Mouse (Mus musculus) embryo, embryonic 9.5 days (tissue): ENCODE measurements around the gene Nfic.
"Not testable (repeated sequence)": the region's sequence is repeated elsewhere in the genome, so short reads cannot be mapped to it uniquely, and the experiment has no call there.

Source experiments
- DNase-seq: peaks from one replicate; pipeline ENCODE4 v3.0.0-alpha.2; 2017; ENCODE audit errors: extremely low spot score

Nfic gene

DNA sequence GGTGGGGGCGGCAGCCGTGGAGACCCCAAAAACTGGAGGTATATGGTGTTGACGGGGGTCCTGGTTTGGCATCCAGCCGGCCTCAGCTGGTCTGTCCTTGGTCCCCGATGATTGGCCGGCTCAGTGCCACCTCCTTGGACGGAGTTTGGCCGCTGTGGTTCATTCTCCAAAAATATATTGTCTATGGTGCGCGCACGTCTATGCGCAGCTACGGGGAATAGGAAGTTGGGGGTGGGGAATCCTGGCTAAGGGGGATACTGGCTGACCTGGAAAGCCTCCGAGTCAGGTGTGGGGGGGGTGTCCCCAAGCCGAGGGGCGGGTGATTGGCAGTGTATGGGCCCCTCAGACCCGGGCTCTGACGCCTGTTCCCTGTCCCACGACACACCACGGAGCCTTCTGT lies 5.0 kb upstream of the Nfic start:
- DNase-seq: no peak

DNA sequence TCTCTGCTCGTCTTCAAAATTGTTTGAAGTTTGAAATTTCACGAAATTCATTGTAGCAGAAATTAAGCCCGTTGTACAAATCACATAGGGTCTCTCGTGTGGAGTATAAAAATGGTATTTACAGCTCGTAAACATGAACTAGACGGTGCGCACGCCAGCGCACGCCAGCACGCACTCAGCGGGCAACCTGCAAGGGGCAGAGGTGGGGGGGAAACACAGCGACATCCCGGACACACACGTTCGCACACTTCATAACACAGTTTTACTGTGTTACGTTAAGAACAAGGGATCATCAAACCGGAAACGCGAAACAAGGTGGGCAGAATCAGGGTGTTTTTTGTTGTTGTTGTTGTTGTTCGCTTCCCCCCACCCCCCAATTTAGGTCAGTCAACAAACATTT lies 4.0 kb upstream of the Nfic start:
- DNase-seq: no peak

DNA sequence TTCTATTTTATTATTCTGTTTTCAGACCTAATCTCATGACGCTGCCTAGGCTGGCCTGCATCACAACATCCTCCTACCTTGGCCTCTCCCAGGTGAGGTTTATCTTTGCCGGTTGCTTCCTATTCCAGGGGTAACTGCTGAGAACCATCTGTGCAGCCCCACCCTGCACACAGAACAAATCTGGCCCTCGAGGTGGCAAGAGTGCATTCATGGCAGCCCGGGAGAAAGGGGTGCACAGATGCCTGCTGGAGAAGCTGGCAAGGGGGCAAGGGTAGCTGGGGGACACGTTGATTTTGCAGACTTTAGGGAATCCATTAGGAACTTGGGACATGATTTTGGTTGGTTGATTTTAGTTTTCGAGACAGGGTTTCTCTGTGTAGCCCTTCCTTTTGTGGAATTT lies 2.8 kb upstream of the Nfic start:
- DNase-seq: no peak

DNA sequence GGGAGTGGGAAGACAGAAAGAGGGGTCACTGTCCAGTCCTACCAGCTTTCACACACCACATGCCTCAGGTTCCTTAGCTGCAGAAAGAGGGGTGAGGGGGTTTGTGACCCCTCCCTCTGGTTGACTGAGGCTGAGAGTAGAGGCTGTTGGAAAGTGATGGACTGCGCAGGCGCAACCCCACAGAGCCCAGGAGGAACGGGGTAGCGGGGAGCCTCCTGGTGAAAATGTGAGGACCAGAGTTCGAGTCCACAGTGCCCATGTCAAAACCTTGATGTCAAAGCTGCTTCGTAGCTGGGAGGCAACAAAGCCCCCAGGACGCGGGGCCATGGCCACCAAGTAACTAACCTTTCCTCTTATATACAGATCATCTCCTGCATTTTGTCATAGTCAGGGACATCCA lies 2.2 kb upstream of the Nfic start:
- DNase-seq: no peak

DNA sequence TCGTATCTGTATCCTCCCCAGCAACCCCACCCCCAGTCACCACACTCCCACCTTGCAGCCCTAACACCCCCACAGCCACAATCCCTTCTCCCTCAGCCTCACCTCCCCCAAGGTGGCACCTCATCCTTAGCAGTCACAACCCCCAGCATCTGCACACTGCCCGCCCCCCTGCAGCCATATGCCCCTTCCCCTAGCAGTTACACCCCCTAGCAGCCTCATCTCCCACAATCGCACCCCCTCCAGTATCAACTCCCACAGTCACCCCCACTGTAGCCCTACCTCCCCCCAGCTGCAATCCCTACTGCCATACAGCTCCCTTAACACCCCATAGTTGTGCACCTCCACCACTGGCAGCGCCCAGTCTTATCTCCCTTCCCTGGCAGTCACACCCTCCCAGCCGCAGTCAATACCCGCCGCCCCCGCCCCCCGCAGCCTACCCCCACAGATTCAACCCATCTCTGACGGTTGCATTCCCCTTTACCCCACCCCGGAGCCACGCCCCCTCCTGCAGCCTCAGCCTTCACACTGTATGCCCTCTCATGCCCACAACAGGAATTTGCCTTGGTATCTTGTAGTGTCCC lies 1.6 kb upstream of the Nfic start:
- DNase-seq: no peak

DNA sequence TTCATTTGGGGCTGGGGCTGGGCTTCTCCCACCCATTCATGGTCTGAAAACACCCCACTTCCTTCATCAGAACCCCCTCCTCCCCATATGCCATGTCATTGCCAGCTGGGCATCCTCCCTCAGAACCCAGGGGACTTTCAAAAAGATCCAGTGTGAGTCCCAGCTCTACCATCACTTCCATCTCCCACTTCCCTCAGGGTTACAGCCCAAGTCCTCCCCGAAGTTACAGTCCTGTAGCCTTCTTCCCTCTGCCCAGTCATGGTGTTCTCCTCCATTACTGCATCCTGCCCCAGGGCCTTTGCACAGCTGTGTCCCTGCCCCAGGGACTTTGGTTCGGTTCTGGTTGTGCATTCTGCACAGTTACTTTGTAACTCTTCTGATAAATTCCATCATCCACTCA lies 1.3 kb downstream of the Nfic start:
- DNase-seq: no peak

DNA sequence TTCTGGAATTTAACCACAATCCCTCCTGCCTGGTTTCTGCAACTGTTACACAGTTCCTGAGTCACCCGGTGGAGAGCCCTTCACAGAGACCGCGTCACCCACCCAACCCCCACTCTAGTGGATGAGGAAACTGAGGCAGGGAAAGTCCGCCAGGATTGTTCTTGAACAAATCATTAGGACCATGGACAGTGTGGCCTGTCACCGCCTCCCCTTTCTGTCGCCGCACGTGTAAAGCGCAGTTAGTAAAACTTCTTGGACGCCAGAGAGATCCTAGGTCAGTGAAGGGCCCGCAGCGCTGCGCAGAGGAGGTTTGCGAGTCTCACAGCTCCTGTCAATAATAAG lies 2.5 kb downstream of the Nfic start:
- no peak for DNase-seq

DNA sequence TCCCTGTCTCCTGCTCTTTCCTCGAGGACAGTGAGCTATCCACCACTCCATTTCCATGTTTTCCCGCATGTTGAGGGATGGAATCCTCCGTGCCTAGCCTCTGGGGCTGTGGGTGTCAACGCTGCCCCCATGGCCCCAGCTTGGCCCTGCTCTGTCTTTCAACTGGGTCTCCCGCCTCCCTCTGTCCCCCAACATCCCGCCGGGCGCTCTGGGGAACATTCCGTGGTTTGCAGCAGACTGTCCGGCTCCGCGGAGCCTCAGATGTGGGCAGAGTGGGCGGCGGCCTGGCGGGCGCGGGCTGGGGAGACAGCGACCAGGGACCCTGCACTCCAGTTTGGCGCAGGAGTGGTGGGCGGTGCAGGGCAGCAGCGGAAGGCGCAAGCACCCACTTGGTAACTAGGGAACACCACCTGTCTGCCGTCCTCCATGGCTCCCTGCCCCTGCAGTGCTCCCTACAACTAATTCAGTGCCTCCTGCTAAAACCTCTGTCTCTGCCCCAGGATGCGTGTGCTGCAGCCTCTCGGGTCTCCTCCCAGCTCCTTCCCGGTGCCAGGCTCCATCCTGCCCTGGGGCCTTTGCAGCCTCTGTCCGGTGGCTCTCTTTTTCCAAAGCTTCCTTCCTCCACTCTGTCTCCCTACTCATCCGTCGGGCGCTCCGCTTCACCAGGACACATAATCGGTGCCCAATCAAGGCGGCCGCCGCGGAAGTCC lies 3.0 kb downstream of the Nfic start:
- no peak for DNase-seq

DNA sequence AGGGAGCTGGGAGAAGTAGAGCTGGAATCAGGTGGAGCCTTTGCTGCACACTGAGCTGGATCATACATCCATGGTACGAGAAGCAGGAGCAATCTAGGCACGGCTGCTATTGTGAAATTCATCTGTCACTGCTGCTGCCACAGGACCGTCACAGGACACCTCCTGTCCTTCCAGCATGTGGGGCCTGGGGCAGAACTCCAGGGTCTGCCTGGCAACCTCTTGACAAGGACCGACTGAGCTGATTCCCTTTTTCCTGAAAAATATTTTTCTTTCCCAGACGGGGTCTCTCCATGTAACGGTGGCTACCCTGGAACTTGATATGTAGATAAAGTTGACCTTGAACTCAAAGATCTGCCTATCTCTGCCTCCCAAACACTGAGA lies 4.1 kb downstream of the Nfic start:
- DNase-seq: no peak

DNA sequence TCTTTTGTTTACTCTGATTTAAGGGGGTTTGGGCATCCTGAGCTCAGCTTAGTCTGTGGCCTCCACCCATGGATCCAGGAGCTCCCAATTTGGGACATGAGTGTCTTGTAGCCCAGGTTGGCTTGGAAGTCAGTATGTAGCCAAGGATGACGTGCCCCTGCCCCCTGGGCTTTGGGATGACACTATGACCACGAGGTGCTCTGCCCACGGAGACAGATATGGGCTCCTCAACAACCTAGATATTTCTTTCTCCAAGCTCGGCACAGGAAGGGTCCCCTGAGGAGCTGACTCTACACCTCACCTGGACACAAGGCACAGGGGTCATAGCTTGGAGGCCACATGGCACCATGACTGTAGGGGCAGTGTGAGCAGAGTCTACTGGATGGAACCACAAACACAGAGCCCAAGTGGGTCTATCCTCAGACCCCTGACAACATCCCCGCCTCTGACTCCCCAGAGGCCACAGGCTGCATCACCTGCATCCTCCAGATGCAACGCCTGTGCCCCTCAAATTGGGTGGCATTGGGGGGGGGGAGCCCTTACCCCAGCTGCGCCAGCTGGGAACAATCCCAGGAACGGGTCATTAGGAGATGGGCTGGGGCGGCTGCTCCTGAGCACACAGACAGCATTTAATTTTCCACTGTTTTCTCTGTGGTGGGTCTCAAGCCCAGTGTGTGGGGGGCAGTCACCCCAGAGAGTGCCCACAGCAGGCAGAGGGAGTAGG lies 4.6 kb downstream of the Nfic start:
- no peak for DNase-seq

DNA sequence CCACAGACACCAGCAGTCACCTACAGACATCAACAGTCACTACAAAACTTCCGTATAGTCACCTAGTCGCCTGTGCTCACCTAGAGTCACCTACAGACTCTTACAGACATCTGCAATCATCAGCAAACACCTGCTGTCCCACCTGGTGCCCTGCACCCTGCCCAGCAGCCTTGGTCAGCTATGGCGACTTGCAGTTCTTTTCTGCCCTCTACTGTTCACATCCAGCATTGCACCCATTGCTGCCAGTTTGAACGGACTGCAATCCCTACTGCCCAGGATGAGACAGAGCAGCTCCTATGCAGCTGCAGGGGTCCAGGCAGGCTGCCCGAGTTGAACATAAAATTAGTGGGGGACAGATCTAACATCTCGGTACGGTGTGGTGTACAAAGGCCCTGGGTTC lies 5.3 kb downstream of the Nfic start:
- peak; percentile 86 for DNase-seq

DNA sequence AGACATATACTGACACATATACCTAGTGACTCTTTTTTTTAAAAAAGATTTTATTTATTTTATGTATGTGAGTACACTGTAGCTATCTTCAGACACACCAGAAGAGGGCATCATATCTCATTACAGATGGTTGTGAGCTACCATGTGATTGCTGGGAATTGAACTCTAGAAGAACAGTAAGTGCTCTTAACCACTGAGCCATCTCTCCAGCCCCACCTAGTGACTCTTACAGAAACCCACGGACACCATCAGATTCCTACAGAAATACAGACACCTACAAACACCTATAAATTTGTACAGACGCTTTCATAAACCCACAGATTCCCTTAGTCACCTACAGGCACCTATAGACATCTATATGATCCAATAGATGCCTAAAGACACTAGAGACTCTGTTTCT lies 9.9 kb downstream of the Nfic start:
- not testable (repeated sequence) for DNase-seq

DNA sequence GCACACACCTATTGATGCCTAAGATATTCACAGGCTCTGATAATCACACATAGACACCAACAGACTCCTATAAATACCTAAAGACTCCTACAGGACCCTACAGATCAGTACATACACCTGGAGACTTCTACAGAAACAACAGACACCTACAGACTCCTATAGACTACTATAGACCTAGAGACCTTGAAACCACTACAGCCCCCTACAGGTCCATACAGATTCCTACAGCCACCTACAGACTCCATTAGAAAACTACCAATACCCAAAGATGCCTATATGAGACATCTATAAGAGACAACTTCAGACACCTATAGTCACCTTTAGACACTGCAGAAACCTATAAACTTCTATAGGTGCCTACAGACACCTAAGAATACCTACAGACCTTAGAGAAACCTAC lies 14.4 kb downstream of the Nfic start:
- no peak for DNase-seq

DNA sequence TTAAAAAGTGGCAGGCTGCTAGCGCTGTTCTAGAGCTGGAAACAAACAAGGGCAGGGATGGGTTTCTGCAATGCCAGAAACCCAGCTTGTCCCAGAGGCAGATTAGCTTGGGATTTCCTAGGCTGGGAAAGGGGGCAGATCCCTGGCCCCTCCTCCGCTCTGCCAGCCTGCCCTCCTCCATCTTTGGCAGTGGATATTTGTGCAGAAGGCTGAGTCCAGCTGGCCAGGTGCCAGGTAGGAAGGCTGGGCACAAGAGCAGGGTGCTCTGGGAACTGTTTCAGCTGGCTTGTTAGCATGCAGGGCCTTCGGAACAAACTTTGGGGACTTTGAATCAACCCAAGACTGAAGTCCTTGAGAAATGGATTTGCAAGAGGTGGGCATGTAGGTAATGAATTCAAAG lies 20.0 kb downstream of the Nfic start:
- no peak for DNase-seq

DNA sequence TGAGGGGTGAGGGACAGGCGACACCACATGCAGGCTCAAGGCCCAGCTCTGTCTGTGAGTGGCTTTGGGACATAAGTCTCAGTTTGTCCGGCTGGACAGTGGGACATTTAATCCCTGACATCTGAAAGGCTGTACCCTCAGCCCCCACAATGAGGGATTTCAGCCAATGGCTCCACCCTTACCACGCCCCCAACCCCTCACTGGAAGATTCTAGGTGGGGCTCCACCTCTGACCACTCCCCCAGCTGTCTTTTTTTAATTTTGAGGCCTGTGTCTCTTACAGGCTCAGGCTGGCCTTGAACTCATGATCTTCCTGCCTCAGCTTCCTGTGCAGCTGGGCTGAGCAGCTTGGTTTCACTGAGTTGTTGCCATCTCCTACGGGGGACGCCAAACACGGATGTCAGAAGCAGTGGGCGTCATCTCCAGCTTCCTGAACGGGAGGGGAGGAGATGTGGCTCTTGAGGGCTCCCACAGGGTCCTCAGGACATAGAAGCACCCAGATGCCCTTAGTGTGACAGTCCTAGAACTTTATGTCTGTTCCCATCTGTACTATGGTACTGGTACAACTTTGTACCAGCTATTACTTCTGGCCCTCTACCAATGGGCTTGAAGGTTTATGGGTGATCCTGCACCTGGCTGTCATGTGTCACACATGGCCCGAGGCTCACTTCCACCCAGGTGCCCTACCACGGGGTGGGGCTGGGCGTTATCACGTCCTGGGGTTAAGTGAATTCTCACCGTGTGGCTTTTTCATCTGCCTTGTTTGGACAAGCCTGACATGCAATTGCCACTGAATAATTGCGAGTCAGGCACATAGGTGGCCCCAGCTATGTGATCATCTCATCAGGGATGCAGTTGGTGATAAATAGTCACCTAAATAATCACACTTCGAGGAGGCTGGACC lies 20.8 kb downstream of the Nfic start:
- no peak for DNase-seq

DNA sequence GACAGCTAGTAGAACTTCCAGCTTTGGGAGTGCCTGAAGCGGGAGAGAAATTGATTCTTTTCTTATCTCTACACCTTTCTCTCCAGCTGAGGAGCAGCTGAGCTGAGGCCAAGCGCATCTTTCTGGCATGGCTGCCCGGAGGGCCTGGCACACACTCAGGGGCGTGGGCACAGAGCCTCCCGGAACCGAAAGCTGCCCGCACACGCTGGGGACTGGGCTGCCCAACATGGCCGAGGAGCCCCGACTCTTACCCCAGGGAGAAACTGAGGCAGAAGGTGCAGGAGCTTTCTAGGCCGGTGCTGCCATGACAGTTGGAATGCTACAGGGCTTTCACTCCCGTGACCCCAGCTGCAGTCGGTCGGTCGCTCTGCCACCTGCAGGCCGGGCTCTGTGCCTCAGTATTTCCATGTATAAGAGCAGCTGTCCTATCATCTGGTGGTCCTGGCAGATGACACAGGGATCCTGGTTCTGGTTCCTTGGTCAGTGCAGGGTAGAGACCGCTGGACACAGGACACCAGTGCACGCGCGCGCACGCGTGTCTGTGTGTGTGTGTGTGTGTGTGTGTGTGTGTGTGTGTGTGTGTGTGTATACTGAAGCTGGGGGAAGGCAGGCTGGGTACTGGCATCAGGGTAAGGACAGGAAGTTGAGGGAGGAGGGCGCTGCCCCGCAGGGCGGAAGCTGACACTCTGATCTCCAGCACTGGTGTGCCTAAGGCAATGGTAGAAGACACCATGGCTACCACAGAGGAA lies 21.7 kb downstream of the Nfic start:
- no peak for DNase-seq

DNA sequence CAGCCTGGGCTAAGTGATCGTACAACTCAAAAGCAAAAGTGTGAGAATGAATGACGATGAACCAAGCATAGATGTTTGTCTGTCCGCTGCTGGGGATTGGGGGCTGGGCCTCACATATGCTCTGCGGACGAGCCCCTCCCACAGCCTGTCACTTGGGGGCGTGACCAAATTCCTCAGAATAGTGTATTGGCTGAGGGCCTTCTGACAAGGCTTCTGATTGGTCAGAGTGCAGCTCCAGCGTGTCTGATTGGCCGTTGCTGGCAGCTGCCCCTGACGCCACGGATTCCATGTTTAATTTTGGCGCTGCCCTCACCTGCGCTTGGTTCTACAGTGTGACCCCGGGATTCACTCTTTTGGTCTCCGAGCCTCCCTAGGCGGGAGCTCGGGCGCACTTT lies 22.6 kb downstream of the Nfic start:
- DNase-seq: peak; percentile 77

DNA sequence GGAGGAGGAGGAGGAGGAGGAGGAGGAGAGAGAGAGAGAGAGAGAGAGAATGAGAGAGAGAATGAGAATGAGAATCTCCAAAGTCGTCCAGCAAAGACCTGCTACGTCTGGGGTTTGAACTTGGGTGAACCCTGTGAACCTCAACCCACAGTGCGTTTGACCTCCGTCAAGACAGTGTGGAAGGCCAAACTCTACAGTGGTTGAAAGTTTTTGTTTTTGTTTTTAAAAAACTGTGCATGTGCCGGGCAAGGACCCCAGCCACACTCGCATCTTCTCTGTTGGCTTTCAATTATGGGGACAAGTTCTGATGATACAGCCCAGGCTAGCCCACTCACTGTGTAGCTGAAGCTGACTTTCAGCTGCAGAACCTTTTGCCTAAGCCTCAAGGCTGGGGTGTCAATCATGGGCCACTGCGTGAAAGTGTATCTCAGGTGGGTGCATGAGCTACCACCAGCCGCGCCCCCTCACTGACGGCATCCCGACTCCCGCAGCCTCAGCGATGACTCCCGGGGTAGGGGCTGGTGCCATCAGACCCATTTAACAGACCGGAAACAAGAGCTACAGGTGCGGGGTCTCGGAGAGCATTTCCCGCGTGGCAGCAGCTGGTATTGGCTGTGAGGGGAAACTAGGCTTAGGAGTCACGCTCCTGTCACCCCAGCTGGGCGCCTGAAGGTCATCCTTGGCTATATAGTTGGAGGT lies 23.1 kb downstream of the Nfic start:
- DNase-seq: no peak

DNA sequence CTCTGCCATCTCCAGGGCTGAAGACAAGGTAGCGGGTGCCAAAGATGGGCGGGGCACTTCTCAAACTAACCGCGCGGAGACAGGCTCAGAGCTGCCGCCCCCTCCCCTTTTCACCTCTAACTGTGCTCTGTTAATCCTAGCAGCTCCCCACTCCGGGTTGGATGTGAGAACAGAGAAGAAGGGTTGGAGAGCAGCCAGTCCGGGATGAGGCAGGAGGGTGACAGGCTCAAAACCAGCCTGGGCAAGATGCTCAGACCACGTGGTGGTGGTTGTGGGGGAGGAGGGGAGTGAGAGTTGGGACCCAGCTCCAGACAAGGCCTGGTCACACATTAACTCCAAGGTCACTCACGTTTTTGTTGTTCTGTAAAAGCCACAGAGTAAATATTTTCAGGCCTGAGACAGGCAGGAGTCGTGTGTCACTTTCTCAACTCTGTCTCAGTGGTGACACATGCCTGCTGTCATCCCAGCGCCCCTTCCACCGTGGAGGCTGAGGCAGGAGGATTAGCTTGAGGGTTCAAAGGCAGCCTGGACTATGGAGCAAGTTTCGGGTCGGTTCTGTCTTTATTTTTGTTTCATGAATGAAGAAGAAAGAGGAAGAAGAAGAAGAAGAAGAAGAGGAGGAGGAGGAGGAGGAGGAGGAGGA lies 23.8 kb downstream of the Nfic start:
- DNase-seq: no peak

DNA sequence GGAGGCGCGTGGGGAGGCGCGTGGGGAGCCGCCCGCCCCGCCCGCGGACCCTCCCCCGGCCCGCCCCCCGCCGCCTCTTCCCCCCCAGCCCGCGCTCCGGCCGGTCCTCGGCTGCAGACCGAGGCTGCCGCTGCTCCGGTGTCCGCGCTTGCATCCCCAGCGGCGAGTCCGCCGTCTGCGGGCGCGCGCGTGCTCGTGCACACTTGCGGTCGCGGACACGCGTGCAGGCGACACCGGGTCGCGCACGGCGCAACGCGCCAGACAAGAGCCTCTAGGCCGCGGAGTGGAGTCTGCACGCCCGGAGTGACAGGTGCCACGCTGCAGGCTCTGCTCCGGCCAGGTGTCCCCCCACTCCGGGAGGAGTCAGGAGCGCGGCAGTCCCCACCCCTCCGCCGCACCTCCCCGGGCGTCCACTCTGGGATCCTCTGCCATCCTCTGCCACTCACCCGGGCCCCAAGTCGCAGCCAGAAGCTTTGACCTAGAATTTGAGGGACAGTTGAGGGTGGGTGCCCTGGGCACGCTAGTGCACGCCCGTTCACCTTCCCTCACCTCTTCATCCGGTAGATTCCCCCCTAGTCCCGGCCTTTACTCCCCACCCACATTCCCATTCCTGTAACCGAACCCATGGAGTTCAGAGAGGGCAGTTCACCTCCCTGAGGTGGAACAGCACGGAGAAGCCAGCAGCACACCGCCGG lies 24.5 kb downstream of the Nfic start:
- DNase-seq: no peak
